Mouse (Mus musculus): ENCODE results near the gene Ushbp1. TPM values are rescaled to one million over a fixed set of nuclear protein-coding genes. Genes with fewer than 3 reads are reported as not detected.

The Ushbp1 gene
- total and polyA plus RNA-seq, 2 experiments from 2014 or later: 3.0 to 3.9 TPM

Other genes starting within 250 kb of the Ushbp1 start
- 32.3 and 58.1 TPM in 2 replicates for gene Myo9b, start 123.1 kb downstream of the Ushbp1 start, total RNA-seq (2014; rRNA removed)
- gene Myo9b, start 123.1 kb downstream of the Ushbp1 start, polyA plus RNA-seq (2015; fragmentation: Nextera tagmentation; extraction: Ambion mirVana): 6.9 and 7.6 TPM in 2 replicates
- 26.2 and 27.8 TPM in 2 replicates for gene Haus8, start 122.9 kb downstream of the Ushbp1 start, total RNA-seq (2014; rRNA removed)
- gene Haus8, start 122.9 kb downstream of the Ushbp1 start, polyA plus RNA-seq (2015; fragmentation: Nextera tagmentation; extraction: Ambion mirVana): 46.2 and 49.6 TPM in 2 replicates
- 131 and 140 TPM in 2 replicates for gene Use1, start 29.0 kb downstream of the Ushbp1 start, total RNA-seq (2014; rRNA removed)
- 132 and 136 TPM in 2 replicates for gene Use1, start 29.0 kb downstream of the Ushbp1 start, polyA plus RNA-seq (2015; fragmentation: Nextera tagmentation; extraction: Ambion mirVana)
- 9.4 and 10.5 TPM in 2 replicates for gene Ocel1, start 24.5 kb downstream of the Ushbp1 start, total RNA-seq (2014; rRNA removed)
- 5.4 and 5.5 TPM in 2 replicates for gene Ocel1, start 24.5 kb downstream of the Ushbp1 start, polyA plus RNA-seq (2015; fragmentation: Nextera tagmentation; extraction: Ambion mirVana)
- gene Nr2f6, start 13.8 kb downstream of the Ushbp1 start, total RNA-seq (2014; rRNA removed): 95.6 and 106 TPM in 2 replicates
- gene Nr2f6, start 13.8 kb downstream of the Ushbp1 start, polyA plus RNA-seq (2015; fragmentation: Nextera tagmentation; extraction: Ambion mirVana): 31.1 and 32.9 TPM in 2 replicates
- 78.1 and 124 TPM in 2 replicates for gene Babam1, start 1.1 kb upstream of the Ushbp1 start, total RNA-seq (2014; rRNA removed)
- gene Babam1, start 1.1 kb upstream of the Ushbp1 start, polyA plus RNA-seq (2015; fragmentation: Nextera tagmentation; extraction: Ambion mirVana): 90.2 and 98.4 TPM in 2 replicates
- gene Ankle1, start 10.2 kb upstream of the Ushbp1 start, total RNA-seq (2014; rRNA removed): 1.2 and 2.2 TPM in 2 replicates
- 1.1 and 1.2 TPM in 2 replicates for gene Ankle1, start 10.2 kb upstream of the Ushbp1 start, polyA plus RNA-seq (2015; fragmentation: Nextera tagmentation; extraction: Ambion mirVana)
- 289 and 323 TPM in 2 replicates for gene Abhd8, start 67.9 kb upstream of the Ushbp1 start, total RNA-seq (2014; rRNA removed)
- gene Abhd8, start 67.9 kb upstream of the Ushbp1 start, polyA plus RNA-seq (2015; fragmentation: Nextera tagmentation; extraction: Ambion mirVana): 205 and 213 TPM in 2 replicates
- gene Mrpl34, start 69.2 kb upstream of the Ushbp1 start, total RNA-seq (2014; rRNA removed): 105 and 119 TPM in 2 replicates
- 163 and 165 TPM in 2 replicates for gene Mrpl34, start 69.2 kb upstream of the Ushbp1 start, polyA plus RNA-seq (2015; fragmentation: Nextera tagmentation; extraction: Ambion mirVana)
- gene Dda1, start 73.4 kb upstream of the Ushbp1 start, total RNA-seq (2014; rRNA removed): 187 and 211 TPM in 2 replicates
- gene Dda1, start 73.4 kb upstream of the Ushbp1 start, polyA plus RNA-seq (2015; fragmentation: Nextera tagmentation; extraction: Ambion mirVana): 267 and 269 TPM in 2 replicates
- 81.6 and 82.2 TPM in 2 replicates for gene Ano8, start 90.2 kb upstream of the Ushbp1 start, total RNA-seq (2014; rRNA removed)
- gene Ano8, start 90.2 kb upstream of the Ushbp1 start, polyA plus RNA-seq (2015; fragmentation: Nextera tagmentation; extraction: Ambion mirVana): 5.4 and 5.6 TPM in 2 replicates
- 28.0 and 31.5 TPM in 2 replicates for gene Gtpbp3, start 92.3 kb upstream of the Ushbp1 start, total RNA-seq (2014; rRNA removed)
- 11.4 and 11.5 TPM in 2 replicates for gene Gtpbp3, start 92.3 kb upstream of the Ushbp1 start, polyA plus RNA-seq (2015; fragmentation: Nextera tagmentation; extraction: Ambion mirVana)
- 4.8 and 7.6 TPM in 2 replicates for gene Plvap, start 116.0 kb upstream of the Ushbp1 start, total RNA-seq (2014; rRNA removed)
- gene Plvap, start 116.0 kb upstream of the Ushbp1 start, polyA plus RNA-seq (2015; fragmentation: Nextera tagmentation; extraction: Ambion mirVana): 9.0 and 10.4 TPM in 2 replicates
- gene Ccdc194, start 129.9 kb upstream of the Ushbp1 start, total RNA-seq (2014; rRNA removed): 0.27 TPM in 1 of 2 replicates, not detected in the other
- gene Ccdc194, start 129.9 kb upstream of the Ushbp1 start, polyA plus RNA-seq (2015; fragmentation: Nextera tagmentation; extraction: Ambion mirVana): not detected in 2 replicates
- 12.6 and 15.3 TPM in 2 replicates for gene Bst2, start 141.7 kb upstream of the Ushbp1 start, total RNA-seq (2014; rRNA removed)
- 15.3 and 17.6 TPM in 2 replicates for gene Bst2, start 141.7 kb upstream of the Ushbp1 start, polyA plus RNA-seq (2015; fragmentation: Nextera tagmentation; extraction: Ambion mirVana)
- 77.4 and 79.2 TPM in 2 replicates for gene Mvb12a, start 147.1 kb upstream of the Ushbp1 start, total RNA-seq (2014; rRNA removed)
- gene Mvb12a, start 147.1 kb upstream of the Ushbp1 start, polyA plus RNA-seq (2015; fragmentation: Nextera tagmentation; extraction: Ambion mirVana): 81.4 and 82.6 TPM in 2 replicates
- 0.11 and 0.14 TPM in 2 replicates for gene Tmem221, start 163.1 kb upstream of the Ushbp1 start, total RNA-seq (2014; rRNA removed)
- gene Tmem221, start 163.1 kb upstream of the Ushbp1 start, polyA plus RNA-seq (2015; fragmentation: Nextera tagmentation; extraction: Ambion mirVana): 0.20 TPM in 1 of 2 replicates, not detected in the other
- 0.55 TPM in 1 of 2 replicates, not detected in the other for gene Nxnl1, start 170.8 kb upstream of the Ushbp1 start, total RNA-seq (2014; rRNA removed)
- 0.05 and 0.12 TPM in 2 replicates for gene Nxnl1, start 170.8 kb upstream of the Ushbp1 start, polyA plus RNA-seq (2015; fragmentation: Nextera tagmentation; extraction: Ambion mirVana)
- 150 and 160 TPM in 2 replicates for gene Slc27a1, start 173.1 kb upstream of the Ushbp1 start, total RNA-seq (2014; rRNA removed)
- gene Slc27a1, start 173.1 kb upstream of the Ushbp1 start, polyA plus RNA-seq (2015; fragmentation: Nextera tagmentation; extraction: Ambion mirVana): 99.7 and 110 TPM in 2 replicates
- gene Pgls, start 196.4 kb upstream of the Ushbp1 start, total RNA-seq (2014; rRNA removed): 333 and 399 TPM in 2 replicates
- gene Pgls, start 196.4 kb upstream of the Ushbp1 start, polyA plus RNA-seq (2015; fragmentation: Nextera tagmentation; extraction: Ambion mirVana): 293 and 300 TPM in 2 replicates
- gene Fam129c, start 201.8 kb upstream of the Ushbp1 start, total RNA-seq (2014; rRNA removed): 5.3 and 5.9 TPM in 2 replicates
- 4.5 and 4.7 TPM in 2 replicates for gene Fam129c, start 201.8 kb upstream of the Ushbp1 start, polyA plus RNA-seq (2015; fragmentation: Nextera tagmentation; extraction: Ambion mirVana)
- 104 and 106 TPM in 2 replicates for gene Colgalt1, start 215.2 kb upstream of the Ushbp1 start, total RNA-seq (2014; rRNA removed)
- gene Colgalt1, start 215.2 kb upstream of the Ushbp1 start, polyA plus RNA-seq (2015; fragmentation: Nextera tagmentation; extraction: Ambion mirVana): 62.8 TPM in 2 replicates

Data from midbrain, postnatal 0 days (tissue).